Mouse (Mus musculus) adrenal gland, adult (tissue): ENCODE data around the gene Cd79a.
A peak's percentile ranks its signal among the peaks of the same experiment; 100 is the strongest.
"Not testable (repeated sequence)": the region's sequence is repeated elsewhere in the genome, so short reads cannot be mapped to it uniquely, and the experiment has no call there.

Experiments used
- DNase-seq, 2 experiments: peaks; one replicate each; pipeline ENCODE4 v3.0.0; 2022 to 2023; ENCODE audit warnings: low spot score in 1 of 2; ENCODE audit not compliant: inconsistent age in 2 of 2

Gene Cd79a

GRCm38 (mm10) chr7:24885468-24886307, 11.5 kb upstream of the Cd79a start:
- DNase-seq, result peak in 1 of 2 experiments; percentile 55

GRCm38 (mm10) chr7:24886308-24886633, 10.9 kb upstream of the Cd79a start:
- peak in 1 of 2 experiments; percentile 70 for DNase-seq

- no peak for DNase-seq
These were observed 10.1 kb upstream of the Cd79a start for GRCm38 (mm10) chr7:24887096-24887495.

- DNase-seq, result no peak
These were observed 7.6 kb upstream of the Cd79a start for GRCm38 (mm10) chr7:24889431-24890220.

GRCm38 (mm10) chr7:24890281-24891216, 6.6 kb upstream of the Cd79a start:
- peak; percentile 76 to 91 for DNase-seq

GRCm38 (mm10) chr7:24891241-24892124, 5.7 kb upstream of the Cd79a start:
- no peak for DNase-seq

- DNase-seq, result no peak
These were observed 5.0 kb upstream of the Cd79a start for GRCm38 (mm10) chr7:24892125-24892583.

- DNase-seq, result not testable (repeated sequence)
These were observed 1.4 kb upstream of the Cd79a start for GRCm38 (mm10) chr7:24895749-24896148.

GRCm38 (mm10) chr7:24896269-24896668, 912 bp upstream of the Cd79a start:
- DNase-seq, result no peak

GRCm38 (mm10) chr7:24897959-24898358, 778 bp downstream of the Cd79a start:
- DNase-seq, result no peak

- DNase-seq, result no peak
These were observed 3.9 kb downstream of the Cd79a start for GRCm38 (mm10) chr7:24901114-24901513.

- peak in 1 of 2 experiments; percentile 44 for DNase-seq
These were observed 4.7 kb downstream of the Cd79a start for GRCm38 (mm10) chr7:24901842-24902241.

GRCm38 (mm10) chr7:24902264-24902629, 5.1 kb downstream of the Cd79a start:
- DNase-seq, result no peak

- peak; percentile 78 to 91 for DNase-seq
These were observed 5.7 kb downstream of the Cd79a start, which contains the start of gene Arhgef1 for GRCm38 (mm10) chr7:24902630-24903443. TSS of gene Arhgef1 (plus strand) at chr7:24902912.

GRCm38 (mm10) chr7:24903444-24903825, 6.3 kb downstream of the Cd79a start:
- DNase-seq, result peak in 1 of 2 experiments; percentile 64

GRCm38 (mm10) chr7:24904070-24904483, 6.9 kb downstream of the Cd79a start:
- DNase-seq, result peak; percentile 98 to 99

GRCm38 (mm10) chr7:24904936-24905335, 7.8 kb downstream of the Cd79a start:
- peak; percentile 57 to 83 for DNase-seq

GRCm38 (mm10) chr7:24906551-24906950, 9.4 kb downstream of the Cd79a start:
- DNase-seq, result no peak

- DNase-seq, result no peak
These were observed 10.1 kb downstream of the Cd79a start for GRCm38 (mm10) chr7:24907211-24907748.
